Mouse (Mus musculus): Measurements from ENCODE around the gene Lpin2. TPM values are rescaled to one million over a fixed set of nuclear protein-coding genes. Genes with fewer than 3 reads are reported as not detected.
A peak's percentile ranks its signal among the peaks of the same experiment; 100 is the strongest.

Lpin2 gene
- polyA plus RNA-seq, 1 experiment from 2014 or later, result 30.8 TPM

DNA sequence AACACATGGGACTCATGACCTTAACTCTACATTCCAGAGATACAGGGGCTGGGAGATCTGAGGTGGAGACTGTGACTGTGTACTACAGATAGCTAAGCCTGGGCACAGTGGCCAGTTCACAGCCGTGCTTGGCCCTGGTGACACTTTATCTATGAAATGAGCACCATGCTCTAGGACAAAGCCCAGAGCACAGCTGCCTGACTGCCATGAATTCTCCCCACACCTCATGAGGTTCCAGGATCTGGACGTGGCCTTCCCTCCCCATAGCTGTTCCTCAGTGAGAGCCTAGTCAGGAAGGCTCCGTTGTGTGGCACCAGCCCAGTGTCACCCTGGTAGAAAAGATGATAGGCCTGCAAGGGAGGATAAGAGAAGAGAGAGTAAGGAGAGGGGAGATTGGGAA lies 86.2 kb downstream of the Lpin2 start:
- Histone ChIP-seq H3K4me2 (ENCODE audit: low read depth, low read length) (no peak overlapping the region), H3K27ac (ENCODE audit: low read length) (no peak overlapping the region), H3K4me1 (replicated peaks; ENCODE audit: control insufficient read depth, insufficient read depth, low read length) (no peaks in the 10 kb centered on the region), H3K9ac (ENCODE audit: low read length) (no peak overlapping the region), H3K27me3 (ENCODE audit: control insufficient read depth, insufficient read depth, low read depth, low read length) (no peaks in the 10 kb centered on the region), H3K36me3 (ENCODE audit: control insufficient read depth, insufficient read depth, low read length) (no peaks in the 10 kb centered on the region), H3K4me3 (ENCODE audit: low read length) (no peak overlapping the region), H3K9me3 (ENCODE audit: control insufficient read depth, low read length) (no peaks in the 10 kb centered on the region)
- ATAC-seq (ENCODE audit: low read depth), result no peak
- 65% methylated on average over 3 of the region's 3 CpGs for WGBS

DNA sequence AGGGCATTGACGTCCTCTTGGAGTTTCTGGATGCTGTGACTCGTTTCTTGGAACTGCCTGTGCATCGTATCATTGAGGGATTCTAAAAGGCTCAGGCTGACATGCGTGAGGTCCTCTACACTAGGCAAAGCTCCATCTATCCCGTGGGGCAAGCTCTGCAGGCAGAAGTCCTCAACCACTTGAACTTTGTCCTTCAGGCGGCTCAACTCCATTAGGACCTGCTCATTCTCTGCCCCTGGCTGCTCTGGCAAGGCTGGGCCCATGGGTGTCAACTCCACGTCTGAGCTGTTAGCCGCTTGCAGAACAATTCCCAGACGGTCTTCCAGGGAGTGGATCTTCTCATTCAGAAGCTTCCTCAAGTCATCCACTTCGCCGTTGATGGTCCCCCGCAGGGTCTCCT lies 91.5 kb downstream of the Lpin2 start:
- H3K27me3 ChIP-seq (ENCODE audit: control insufficient read depth, insufficient read depth, low read depth, low read length), result no peaks in the 10 kb centered on the region
- no peak overlapping the region for H3K9ac ChIP-seq (ENCODE audit: low read length)
- H3K4me3 ChIP-seq (ENCODE audit: low read length), result no peak overlapping the region
- H3K36me3 ChIP-seq (ENCODE audit: control insufficient read depth, insufficient read depth, low read length), result no peaks in the 10 kb centered on the region
- WGBS, result 84% methylated on average over 12 of the region's 12 CpGs
- H3K4me1 ChIP-seq (replicated peaks; ENCODE audit: control insufficient read depth, insufficient read depth, low read length), result no peaks in the 10 kb centered on the region
- no peaks in the 10 kb centered on the region for H3K9me3 ChIP-seq (ENCODE audit: control insufficient read depth, low read length)
- no peak for ATAC-seq (ENCODE audit: low read depth)
- H3K27ac ChIP-seq (ENCODE audit: low read length), result no peak overlapping the region
- no peak overlapping the region for H3K4me2 ChIP-seq (ENCODE audit: low read depth, low read length)

DNA sequence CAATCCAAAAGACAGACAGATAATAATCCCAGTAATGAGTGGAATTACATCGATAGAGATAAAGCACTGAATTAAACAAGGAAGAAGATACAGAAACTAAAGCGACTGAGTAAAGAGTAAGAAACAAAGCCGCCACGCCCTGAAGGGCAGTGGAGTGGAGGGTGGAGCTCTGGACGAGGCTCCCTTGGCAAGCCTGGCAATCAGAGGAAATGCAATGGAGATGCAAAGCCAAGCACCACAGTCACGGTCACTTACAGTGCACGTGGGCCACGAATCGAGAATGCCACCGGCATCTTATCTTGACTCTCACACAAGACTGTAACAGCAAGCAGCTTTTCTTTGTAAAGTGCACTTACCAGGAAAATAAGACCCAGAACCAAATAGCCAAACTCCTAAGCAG lies 94.4 kb downstream of the Lpin2 start:
- WGBS, result 68% methylated on average over 10 of the region's 10 CpGs
- Histone ChIP-seq H3K27ac (ENCODE audit: low read length) (no peak overlapping the region), H3K27me3 (ENCODE audit: control insufficient read depth, insufficient read depth, low read depth, low read length) (no peaks in the 10 kb centered on the region), H3K4me1 (replicated peaks; ENCODE audit: control insufficient read depth, insufficient read depth, low read length) (no peaks in the 10 kb centered on the region), H3K9ac (ENCODE audit: low read length) (no peak overlapping the region), H3K36me3 (ENCODE audit: control insufficient read depth, insufficient read depth, low read length) (no peaks in the 10 kb centered on the region), H3K4me2 (ENCODE audit: low read depth, low read length) (no peak overlapping the region), H3K4me3 (ENCODE audit: low read length) (no peak overlapping the region), H3K9me3 (ENCODE audit: control insufficient read depth, low read length) (no peaks in the 10 kb centered on the region)
- no peak for ATAC-seq (ENCODE audit: low read depth)

DNA sequence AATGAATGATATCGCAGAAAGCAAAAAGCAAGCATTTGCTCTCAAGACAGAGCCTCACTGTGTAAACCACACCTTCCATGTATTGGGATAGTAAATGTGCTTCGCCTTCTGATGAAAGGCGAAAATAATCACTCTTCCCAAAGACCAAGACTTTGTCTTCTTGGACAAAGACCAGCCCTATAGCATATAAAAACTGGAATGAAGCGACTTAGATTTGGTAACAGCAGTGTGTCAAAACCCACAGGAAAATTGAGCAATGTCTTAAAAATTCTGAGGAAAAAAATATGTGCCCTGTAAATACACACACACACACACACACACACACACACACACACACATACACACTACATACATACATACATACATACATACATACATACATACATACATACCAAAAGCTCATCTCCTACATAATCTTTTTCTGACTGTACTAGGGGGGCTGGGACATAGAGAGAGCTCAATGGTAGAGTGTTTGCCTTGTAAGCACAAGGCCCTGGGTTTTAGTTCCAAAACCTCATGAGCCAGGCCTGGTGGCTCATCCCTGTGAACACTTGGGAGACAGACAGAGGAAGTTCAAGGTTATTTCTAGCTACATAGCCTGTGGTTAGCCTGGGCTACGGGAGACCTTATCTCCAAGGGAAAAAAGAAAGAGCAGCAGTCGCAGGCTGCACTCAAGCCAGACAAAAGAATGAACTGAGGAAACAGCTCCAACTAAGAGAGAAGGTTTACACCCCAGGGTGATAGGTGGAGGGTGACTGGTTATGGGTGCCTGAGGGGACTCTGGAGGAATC lies 95.5 kb downstream of the Lpin2 start:
- H3K9me3 ChIP-seq (ENCODE audit: control insufficient read depth, low read length), result no peaks in the 10 kb centered on the region
- ATAC-seq (ENCODE audit: low read depth), result no peak
- H3K36me3 ChIP-seq (ENCODE audit: control insufficient read depth, insufficient read depth, low read length), result no peaks in the 10 kb centered on the region
- no peaks in the 10 kb centered on the region for H3K4me1 ChIP-seq (replicated peaks; ENCODE audit: control insufficient read depth, insufficient read depth, low read length)
- H3K27me3 ChIP-seq (ENCODE audit: control insufficient read depth, insufficient read depth, low read depth, low read length), result no peaks in the 10 kb centered on the region
- no peak overlapping the region for H3K9ac ChIP-seq (ENCODE audit: low read length)
- WGBS, result 83% methylated on average over 6 of the region's 6 CpGs
- no peak overlapping the region for H3K4me2 ChIP-seq (ENCODE audit: low read depth, low read length)
- H3K4me3 ChIP-seq (ENCODE audit: low read length), result no peak overlapping the region
- H3K27ac ChIP-seq (ENCODE audit: low read length), result no peak overlapping the region

DNA sequence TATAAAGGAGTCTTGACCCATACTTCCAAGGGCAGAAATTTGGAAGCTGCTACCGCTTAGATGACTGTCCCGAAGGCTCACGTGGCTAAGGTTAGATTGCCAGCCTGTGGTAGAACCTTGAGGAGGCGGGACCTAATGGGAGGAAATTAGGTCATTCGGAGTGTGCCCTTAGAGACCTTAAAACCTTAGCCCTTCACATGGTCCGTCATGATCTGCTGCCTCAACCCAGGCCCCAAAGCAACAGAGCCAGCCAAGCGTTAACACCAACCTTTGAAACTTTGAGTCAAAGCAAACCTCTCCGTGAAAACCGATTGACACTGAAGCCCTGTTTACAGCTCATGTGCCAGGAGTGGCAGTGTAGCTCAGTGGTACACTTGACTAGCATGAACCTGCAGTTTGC lies 100.4 kb downstream of the Lpin2 start:
- no peaks in the 10 kb centered on the region for H3K36me3 ChIP-seq (ENCODE audit: control insufficient read depth, insufficient read depth, low read length)
- H3K9ac ChIP-seq (ENCODE audit: low read length), result no peak overlapping the region
- no peak overlapping the region; the same call in 1 of the 2 replicates for H3K27ac ChIP-seq (ENCODE audit: low read length)
- peaks cover 17% of the 10 kb centered on the region for H3K4me1 ChIP-seq (replicated peaks; ENCODE audit: control insufficient read depth, insufficient read depth, low read length)
- no peak overlapping the region for H3K4me3 ChIP-seq (ENCODE audit: low read length)
- WGBS, result 87% methylated on average over 9 of the region's 9 CpGs
- no peak overlapping the region for H3K4me2 ChIP-seq (ENCODE audit: low read depth, low read length)
- H3K9me3 ChIP-seq (ENCODE audit: control insufficient read depth, low read length), result no peaks in the 10 kb centered on the region
- no peaks in the 10 kb centered on the region; the same call in 1 of the 2 replicates for H3K27me3 ChIP-seq (ENCODE audit: control insufficient read depth, insufficient read depth, low read depth, low read length)
- no peak for ATAC-seq (ENCODE audit: low read depth)

DNA sequence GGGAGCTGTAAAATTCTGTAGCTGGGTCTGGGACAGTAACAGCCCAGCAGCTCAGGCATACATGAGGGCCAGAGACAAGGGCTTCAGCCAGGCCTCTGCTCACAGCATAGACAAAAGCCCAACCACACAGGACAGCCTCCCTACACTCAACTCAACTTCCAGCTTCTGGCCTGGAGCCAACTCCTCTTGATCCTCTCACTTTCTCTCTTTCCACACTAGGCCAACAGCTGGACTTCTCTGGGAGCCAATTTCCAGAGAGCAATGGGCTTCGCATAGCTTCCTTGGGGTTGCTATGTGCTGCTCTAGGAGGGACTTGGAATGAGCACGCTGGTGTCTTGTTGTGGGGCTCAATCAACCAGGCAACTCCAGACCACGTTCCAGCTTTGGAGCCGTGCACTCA lies 100.9 kb downstream of the Lpin2 start:
- no peaks in the 10 kb centered on the region for H3K9me3 ChIP-seq (ENCODE audit: control insufficient read depth, low read length)
- H3K4me3 ChIP-seq (ENCODE audit: low read length), result no peak overlapping the region
- no peak overlapping the region for H3K4me2 ChIP-seq (ENCODE audit: low read depth, low read length)
- 54% methylated on average over 4 of the region's 4 CpGs for WGBS
- peak; percentile 92 for ATAC-seq (ENCODE audit: low read depth)
- peaks cover 17% of the 10 kb centered on the region for H3K4me1 ChIP-seq (replicated peaks; ENCODE audit: control insufficient read depth, insufficient read depth, low read length)
- H3K27me3 ChIP-seq (ENCODE audit: control insufficient read depth, insufficient read depth, low read depth, low read length), result no peaks in the 10 kb centered on the region; the same call in 1 of the 2 replicates
- no peaks in the 10 kb centered on the region for H3K36me3 ChIP-seq (ENCODE audit: control insufficient read depth, insufficient read depth, low read length)
- no peak overlapping the region for H3K9ac ChIP-seq (ENCODE audit: low read length)
- H3K27ac ChIP-seq (ENCODE audit: low read length), result no peak overlapping the region; the same call in 1 of the 2 replicates

DNA sequence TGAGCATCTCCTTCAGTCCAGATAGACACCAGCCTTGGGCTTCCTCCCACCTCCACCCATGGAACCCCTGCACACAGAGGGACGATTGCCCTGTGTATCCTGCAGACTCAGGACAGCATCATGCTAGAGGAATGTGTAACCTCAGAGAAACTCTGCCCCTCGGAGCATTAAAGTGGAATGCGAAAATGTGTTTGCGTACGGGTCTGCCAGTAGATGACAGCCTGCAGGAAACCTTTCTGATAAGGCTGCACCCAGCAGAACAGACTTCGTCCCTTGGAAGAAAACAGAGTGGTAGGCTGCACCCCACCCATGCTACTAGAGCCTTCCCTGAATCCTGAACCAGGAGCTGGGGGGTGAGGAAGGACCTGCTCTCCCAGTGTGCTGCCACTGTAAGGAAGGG lies 102.5 kb downstream of the Lpin2 start:
- no peak for ATAC-seq (ENCODE audit: low read depth)
- Histone ChIP-seq H3K4me3 (ENCODE audit: low read length) (no peak overlapping the region), H3K36me3 (ENCODE audit: control insufficient read depth, insufficient read depth, low read length) (no peaks in the 10 kb centered on the region), H3K9ac (ENCODE audit: low read length) (no peak overlapping the region), H3K27me3 (ENCODE audit: control insufficient read depth, insufficient read depth, low read depth, low read length) (no peaks in the 10 kb centered on the region; the same call in 1 of the 2 replicates), H3K4me2 (ENCODE audit: low read depth, low read length) (no peak overlapping the region), H3K4me1 (replicated peaks; ENCODE audit: control insufficient read depth, insufficient read depth, low read length) (peaks cover 17% of the 10 kb centered on the region), H3K27ac (ENCODE audit: low read length) (no peak overlapping the region), H3K9me3 (ENCODE audit: control insufficient read depth, low read length) (no peaks in the 10 kb centered on the region)
- WGBS, result 21% methylated on average over 6 of the region's 6 CpGs

DNA sequence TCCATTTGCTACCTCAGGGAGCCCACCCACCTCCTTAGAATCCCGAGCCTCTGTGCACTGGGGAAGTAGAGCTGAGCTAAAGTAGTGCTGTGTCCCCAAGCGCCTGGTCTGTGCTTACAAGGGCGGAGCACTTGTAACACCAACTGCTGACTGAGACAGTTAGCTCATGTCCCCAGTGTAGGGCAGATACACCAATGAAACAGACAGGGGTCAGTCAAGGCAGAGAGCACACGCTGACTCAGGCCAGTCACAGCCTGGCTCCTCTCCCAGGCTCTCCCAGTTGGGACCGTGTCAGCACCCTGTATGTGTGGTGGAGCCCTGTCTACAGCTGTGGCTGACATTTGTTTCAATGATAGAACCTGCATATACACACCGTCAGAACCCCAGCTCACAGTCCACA lies 103.6 kb downstream of the Lpin2 start:
- Histone ChIP-seq H3K27ac (ENCODE audit: low read length) (no peak overlapping the region), H3K36me3 (ENCODE audit: control insufficient read depth, insufficient read depth, low read length) (no peaks in the 10 kb centered on the region), H3K9me3 (ENCODE audit: control insufficient read depth, low read length) (no peaks in the 10 kb centered on the region), H3K27me3 (ENCODE audit: control insufficient read depth, insufficient read depth, low read depth, low read length) (no peaks in the 10 kb centered on the region; the same call in 1 of the 2 replicates), H3K4me2 (ENCODE audit: low read depth, low read length) (no peak overlapping the region), H3K4me3 (ENCODE audit: low read length) (no peak overlapping the region), H3K9ac (ENCODE audit: low read length) (0 out of 2 replicates have a peak overlapping the region, but pooled peaks have one; percentile 13), H3K4me1 (replicated peaks; ENCODE audit: control insufficient read depth, insufficient read depth, low read length) (peaks cover 17% of the 10 kb centered on the region)
- ATAC-seq (ENCODE audit: low read depth), result peak; percentile 23
- 62% methylated on average over 6 of the region's 6 CpGs for WGBS

DNA sequence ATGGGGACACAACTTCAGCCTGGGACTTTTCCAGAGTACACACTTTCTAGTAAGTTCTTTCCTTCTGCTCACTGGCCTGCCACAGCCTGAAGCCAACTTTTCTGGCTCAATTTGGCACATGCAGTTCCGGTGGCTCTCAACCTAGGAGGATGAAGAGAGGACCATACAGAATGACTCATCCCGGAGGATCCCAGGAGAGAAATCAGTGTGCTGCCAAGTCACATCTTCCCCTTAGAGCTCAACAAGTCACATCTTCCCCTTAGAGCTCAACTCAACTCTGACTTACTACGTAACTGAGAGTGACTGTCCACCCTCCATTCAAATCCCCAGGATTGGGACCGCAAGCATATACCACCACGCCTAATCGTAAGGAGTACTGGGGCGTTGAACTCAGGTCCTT lies 105.2 kb downstream of the Lpin2 start:
- H3K9me3 ChIP-seq (ENCODE audit: control insufficient read depth, low read length), result no peaks in the 10 kb centered on the region
- H3K9ac ChIP-seq (ENCODE audit: low read length), result no peak overlapping the region
- H3K4me1 ChIP-seq (replicated peaks; ENCODE audit: control insufficient read depth, insufficient read depth, low read length), result peaks cover 17% of the 10 kb centered on the region
- no peak overlapping the region for H3K4me3 ChIP-seq (ENCODE audit: low read length)
- WGBS, result 89% methylated on average over 7 of the region's 7 CpGs
- ATAC-seq (ENCODE audit: low read depth), result no peak
- no peak overlapping the region for H3K27ac ChIP-seq (ENCODE audit: low read length)
- H3K27me3 ChIP-seq (ENCODE audit: control insufficient read depth, insufficient read depth, low read depth, low read length), result no peaks in the 10 kb centered on the region; the same call in 1 of the 2 replicates
- H3K4me2 ChIP-seq (ENCODE audit: low read depth, low read length), result no peak overlapping the region
- H3K36me3 ChIP-seq (ENCODE audit: control insufficient read depth, insufficient read depth, low read length), result no peaks in the 10 kb centered on the region

Measured in lung, embryonic 16.5 days (tissue).